Mouse (Mus musculus) kidney, adult 8-10 months (tissue): ENCODE results near the gene Samt3.

Source experiments
- DNase-seq, 2 experiments: peaks; one replicate each; pipeline ENCODE4 v3.0.0; 2022

Gene Samt3

DNA sequence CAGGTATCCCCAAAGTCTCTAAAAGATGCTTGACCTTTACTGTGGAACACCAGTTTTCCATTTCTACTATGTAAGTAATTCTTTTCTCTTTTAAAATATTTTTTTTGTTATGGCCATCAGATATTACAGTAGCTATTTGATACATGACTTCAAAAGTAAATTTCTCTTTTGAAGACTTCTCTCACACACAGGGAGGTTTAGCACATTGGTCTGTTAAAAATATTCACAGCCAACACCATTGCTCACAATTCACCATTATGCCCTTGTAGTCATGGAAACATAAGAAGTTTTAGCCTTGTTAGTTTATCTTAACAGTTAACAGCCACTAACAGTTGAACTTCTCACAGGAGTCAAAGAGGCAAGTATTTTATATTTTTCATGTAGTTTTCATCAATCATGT lies at the start of gene Samt3:
TSS of gene Samt3 (plus strand) at position 301 of the 400 bp plus-strand sequence.
- no peak for DNase-seq

DNA sequence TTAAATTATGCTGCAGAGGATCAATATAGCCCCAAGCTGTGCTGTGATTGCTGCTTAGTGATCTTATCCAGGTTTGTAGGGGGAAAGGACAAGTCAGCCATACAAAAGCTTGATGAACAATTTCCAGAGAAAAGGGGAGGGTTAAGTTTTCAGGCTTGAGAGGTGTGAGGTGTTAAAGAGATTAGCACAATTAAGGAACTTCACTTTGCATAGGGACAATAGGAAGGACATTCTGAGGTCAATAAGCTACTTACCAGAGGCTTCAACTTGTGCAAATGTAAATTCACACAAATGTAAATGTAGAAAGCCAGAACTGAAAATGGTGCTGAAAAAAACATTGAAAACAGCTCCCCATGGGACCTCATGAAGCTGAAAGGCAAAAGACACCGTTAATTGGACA lies 27.4 kb upstream of the Samt3 start:
- no peak for DNase-seq

DNA sequence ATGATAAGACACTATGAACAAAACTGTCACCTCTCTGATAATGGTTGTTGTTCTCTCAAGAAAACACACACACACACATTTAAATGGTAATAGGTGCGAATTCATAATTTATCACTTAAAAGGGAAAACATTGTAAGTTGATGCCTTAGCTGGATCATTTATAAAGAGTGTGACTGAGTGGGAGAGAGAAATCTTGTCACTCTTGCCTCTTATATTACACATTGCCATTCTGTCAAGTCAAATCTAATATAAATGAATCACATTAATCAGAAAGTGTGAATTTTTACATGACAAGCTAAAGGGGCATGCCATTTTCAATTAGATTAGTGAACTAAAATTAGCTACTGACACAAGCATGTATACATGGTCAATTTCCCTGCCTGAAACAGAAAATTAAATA lies 44.7 kb downstream of the Samt3 start:
- no peak for DNase-seq
